Mouse (Mus musculus) erythroblast, embryonic 14.5 days (primary cell): ENCODE measurements around the gene Anapc7. TPM values are rescaled to one million over a fixed set of nuclear protein-coding genes. Genes with fewer than 3 reads are reported as not detected.
"Not testable (repeated sequence)": the region's sequence is repeated elsewhere in the genome, so short reads cannot be mapped to it uniquely, and the experiment has no call there.

Experiments
- H3K27me3 ChIP-seq: 2 replicates; pipeline ENCODE4 v1.6.1; 2012; ENCODE audit warnings: inconsistent platforms; ENCODE audit not compliant: control insufficient read depth
- H3K36me3 ChIP-seq: 2 replicates; pipeline ENCODE4 v1.6.1; 2012; ENCODE audit warnings: mild to moderate bottlenecking, inconsistent platforms; ENCODE audit not compliant: control insufficient read depth
- H3K4me1 ChIP-seq: 2 replicates; pipeline ENCODE4 v1.6.1; 2012; ENCODE audit warnings: inconsistent platforms; ENCODE audit not compliant: control insufficient read depth
- H3K4me3 ChIP-seq: replicated peaks from 2 replicates; pipeline ENCODE3; 2012; ENCODE audit warnings: moderate library complexity, mild to moderate bottlenecking, inconsistent platforms
- H3K9me3 ChIP-seq: 2 replicates; pipeline ENCODE4 v1.6.1; 2012; ENCODE audit warnings: low read length, inconsistent platforms, mixed read lengths; ENCODE audit not compliant: control insufficient read depth
- GATA1 ChIP-seq: IDR thresholded peaks from 2 replicates; pipeline ENCODE4 v1.6.1; 2012; ENCODE audit warnings: low read length, inconsistent platforms, mixed read lengths
- TAL1 ChIP-seq: IDR thresholded peaks from 3 replicates; pipeline ENCODE4 v1.6.1; 2012; ENCODE audit warnings: low read length, inconsistent platforms, mixed read lengths
- polyA plus RNA-seq: library from polyadenylated mRNA; stranded (reverse); fragments of >175 nt; gene quantifications from 2 replicates; pipeline ENCODE4 v1.2.3, GENCODE M21; 2012

Gene Anapc7
- polyA plus RNA-seq, 1 experiment = 1.8 TPM

DNA sequence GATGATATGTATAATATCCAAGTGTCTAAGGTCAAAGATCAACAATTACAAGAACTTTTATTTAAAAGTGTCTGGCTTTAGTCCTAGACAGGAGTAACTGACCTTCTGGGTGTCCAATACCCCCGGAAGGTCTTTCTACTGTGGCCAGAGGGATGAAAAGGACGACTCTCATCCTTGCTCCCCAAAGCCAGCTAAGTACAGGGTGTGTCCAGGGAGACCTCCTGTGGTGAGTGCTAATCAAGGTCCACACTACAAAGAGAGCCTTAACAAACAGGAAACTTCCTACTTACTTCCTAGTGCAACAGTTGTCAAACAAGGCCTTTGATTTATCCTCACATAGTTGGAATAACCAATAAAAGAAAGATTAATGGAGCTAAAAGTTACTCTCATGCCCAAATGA is 57.6 kb downstream of the Anapc7 start:
- Histone ChIP-seq H3K4me3 (no peak overlapping the region), H3K9me3 (no peaks in the 10 kb centered on the region), H3K27me3 (no peaks in the 10 kb centered on the region), H3K36me3 (peaks cover 87% of the 10 kb centered on the region), H3K4me1 (peaks cover 7% of the 10 kb centered on the region)
- TF ChIP-seq TAL1 (no peak), GATA1 (no peak)

DNA sequence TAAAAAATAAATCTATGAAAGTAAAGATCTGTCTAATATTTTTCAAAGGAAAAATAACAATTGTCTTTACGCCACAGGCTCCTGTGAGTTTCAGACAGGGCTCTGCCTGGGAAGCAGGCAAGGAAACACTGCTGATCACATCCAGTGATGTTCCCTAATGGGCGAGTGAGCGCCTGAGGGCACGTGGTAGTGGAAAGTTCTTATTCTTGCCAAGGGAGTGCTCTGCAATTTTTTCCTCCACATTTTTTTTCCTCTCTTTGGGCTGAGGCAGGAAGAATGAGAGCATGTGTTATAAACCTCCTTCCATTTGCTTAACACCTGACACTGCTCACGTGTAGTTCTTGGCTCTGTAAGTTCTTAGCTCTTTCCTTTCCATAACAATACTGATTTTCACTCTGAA is 60.4 kb downstream of the Anapc7 start:
- TF ChIP-seq GATA1 (no peak), TAL1 (no peak)
- H3K4me1 ChIP-seq = peaks cover 6% of the 10 kb centered on the region
- H3K36me3 ChIP-seq = peaks cover 92% of the 10 kb centered on the region
- no peak overlapping the region for H3K4me3 ChIP-seq
- H3K9me3 ChIP-seq = no peaks in the 10 kb centered on the region
- H3K27me3 ChIP-seq = no peaks in the 10 kb centered on the region

- H3K27me3 ChIP-seq = no peaks in the 10 kb centered on the region
- no peaks in the 10 kb centered on the region for H3K4me1 ChIP-seq
- H3K36me3 ChIP-seq = peaks cover 92% of the 10 kb centered on the region
- TF ChIP-seq GATA1 = no peak
- TF ChIP-seq TAL1 = no peak
- no peak overlapping the region for H3K4me3 ChIP-seq
- no peaks in the 10 kb centered on the region for H3K9me3 ChIP-seq
These were observed 61.4 kb downstream of the Anapc7 start for GRCm38 (mm10) chr5:122482733-122483391.

- H3K4me3 ChIP-seq, H3K27me3 ChIP-seq, H3K4me1 ChIP-seq, H3K9me3 ChIP-seq: not testable (repeated sequence)
- H3K36me3 ChIP-seq = peaks cover 100% of the 10 kb centered on the region
These were observed 64.8 kb downstream of the Anapc7 start for GRCm38 (mm10) chr5:122486243-122486642.

DNA sequence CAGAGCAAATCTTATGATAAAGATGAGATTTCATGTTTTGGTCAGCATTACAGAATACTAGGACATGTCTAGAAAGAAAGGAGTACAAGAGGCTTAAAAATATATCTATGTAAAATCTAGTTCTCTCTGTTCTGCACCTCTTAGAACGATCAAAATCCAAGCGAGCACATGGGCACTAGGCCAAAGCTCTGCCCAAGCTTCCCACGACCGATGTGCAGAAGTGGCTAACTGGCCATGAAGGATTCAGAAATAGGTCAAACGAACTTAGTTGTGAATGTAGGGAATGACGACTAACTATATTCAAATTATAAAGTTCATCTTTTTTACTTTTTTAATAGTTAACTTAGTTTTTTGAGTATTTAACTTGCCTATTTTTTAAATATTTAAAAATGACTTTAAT is 66.3 kb downstream of the Anapc7 start:
- no peak overlapping the region for H3K4me3 ChIP-seq
- H3K4me1 ChIP-seq = no peaks in the 10 kb centered on the region
- no peaks in the 10 kb centered on the region for H3K9me3 ChIP-seq
- no peaks in the 10 kb centered on the region for H3K27me3 ChIP-seq
- no peak for TF ChIP-seq TAL1
- H3K36me3 ChIP-seq = peaks cover 100% of the 10 kb centered on the region

- no peaks in the 10 kb centered on the region for H3K27me3 ChIP-seq
- peaks cover 99% of the 10 kb centered on the region for H3K36me3 ChIP-seq
- H3K9me3 ChIP-seq = no peaks in the 10 kb centered on the region
- H3K4me1 ChIP-seq = no peaks in the 10 kb centered on the region
- TF ChIP-seq TAL1 = no peak
- TF ChIP-seq GATA1 = no peak
- no peak overlapping the region for H3K4me3 ChIP-seq
These were observed 68.7 kb downstream of the Anapc7 start for GRCm38 (mm10) chr5:122490148-122490547.

GRCm38 (mm10) chr5:122491385-122491784 is 69.9 kb downstream of the Anapc7 start:
- H3K4me1 ChIP-seq = no peaks in the 10 kb centered on the region; the same call in 1 of the 2 replicates
- H3K36me3 ChIP-seq = peaks cover 99% of the 10 kb centered on the region
- no peak overlapping the region for H3K4me3 ChIP-seq
- TF ChIP-seq TAL1 = no peak
- TF ChIP-seq GATA1 = no peak
- no peaks in the 10 kb centered on the region for H3K27me3 ChIP-seq
- H3K9me3 ChIP-seq = no peaks in the 10 kb centered on the region

DNA sequence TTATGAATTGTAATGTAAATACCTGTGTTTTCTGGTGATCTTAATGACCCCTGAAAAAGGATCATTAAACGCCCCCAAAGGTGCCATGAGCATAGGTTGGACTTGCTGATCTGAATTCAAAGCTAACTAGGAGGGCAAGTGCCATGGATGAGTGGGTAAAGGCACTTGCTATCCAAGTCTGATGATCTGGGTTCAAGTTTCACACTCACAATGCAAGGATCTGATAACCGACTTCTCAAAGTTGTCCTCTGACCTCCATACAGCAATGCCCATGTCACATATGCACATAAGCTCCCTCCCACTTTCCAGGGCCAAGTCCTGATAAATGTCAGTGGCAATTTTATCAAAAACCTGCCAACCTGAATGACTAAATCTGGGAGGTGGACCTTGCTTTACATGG is 71.5 kb downstream of the Anapc7 start:
- H3K4me3 ChIP-seq = no peak overlapping the region
- TF ChIP-seq TAL1 = no peak
- no peak for TF ChIP-seq GATA1
- H3K36me3 ChIP-seq = peaks cover 99% of the 10 kb centered on the region
- no peaks in the 10 kb centered on the region for H3K27me3 ChIP-seq
- no peaks in the 10 kb centered on the region for H3K9me3 ChIP-seq
- peaks cover 5% of the 10 kb centered on the region for H3K4me1 ChIP-seq

GRCm38 (mm10) chr5:122494449-122494848 is 73.0 kb downstream of the Anapc7 start:
- Histone ChIP-seq H3K4me3 (no peak overlapping the region), H3K4me1 (peaks cover 13% of the 10 kb centered on the region), H3K36me3 (peaks cover 99% of the 10 kb centered on the region), H3K27me3 (no peaks in the 10 kb centered on the region), H3K9me3 (no peaks in the 10 kb centered on the region)
- TF ChIP-seq GATA1 (no peak), TAL1 (no peak)

Other genes with a start within 250 kb of the Anapc7 start
- gene Hvcn1, start 214.9 kb upstream of the Anapc7 start, polyA plus RNA-seq = 0.06 TPM in 1 of 2 replicates, not detected in the other
- 0.14 and 0.23 TPM in 2 replicates for gene Tctn1, start 157.2 kb upstream of the Anapc7 start, polyA plus RNA-seq
- 0.08 and 0.12 TPM in 2 replicates for gene Pptc7, start 137.3 kb upstream of the Anapc7 start, polyA plus RNA-seq
- gene Rad9b, start 67.5 kb upstream of the Anapc7 start, polyA plus RNA-seq = 0.04 TPM in 1 of 2 replicates, not detected in the other
- 0.94 and 1.1 TPM in 2 replicates for gene Vps29, start 67.3 kb upstream of the Anapc7 start, polyA plus RNA-seq
- 3.3 and 5.1 TPM in 2 replicates for gene Gpn3, start 49.8 kb upstream of the Anapc7 start, polyA plus RNA-seq
- gene Fam216a, start 49.3 kb upstream of the Anapc7 start, polyA plus RNA-seq = 3.0 and 3.2 TPM in 2 replicates
- gene Arpc3, start 29.8 kb upstream of the Anapc7 start, polyA plus RNA-seq = 3.9 and 4.1 TPM in 2 replicates
- 1.3 and 1.4 TPM in 2 replicates for gene Atp2a2, start 80.5 kb downstream of the Anapc7 start, polyA plus RNA-seq
- gene Ift81, start 192.8 kb downstream of the Anapc7 start, polyA plus RNA-seq = not detected in 2 replicates
- not detected in 2 replicates for gene P2rx7, start 222.2 kb downstream of the Anapc7 start, polyA plus RNA-seq